11 mouse cellular contexts compared by ENCODE assay signal in genomic region chr6:108688344-108688743, GRCm38 (mm10). TPM values are rescaled to one million over a fixed set of nuclear protein-coding genes. Genes with fewer than 3 reads are reported as not detected.
DNase-seq lines count a peak whose midpoint lies in the region; ATAC-seq and TF ChIP-seq lines count a peak whose summit lies in the region.
"Had no signal": no experiment of that assay in that cellular context is flagged by ENCODE, and none has a peak within 500 bp of the region (broad histone marks: within the 10 kb centered on the region; RNA-seq: fewer than 3 reads in every experiment).

No protein-coding gene starts in this region.

- no peaks in the 10 kb centered on the region for H3K36me3 ChIP-seq in heart, postnatal 0 days (replicated peaks; ENCODE audit: control insufficient read depth, insufficient read depth, low read length)
- H3K36me3 ChIP-seq in megakaryocyte, embryonic 14.5 days (replicated peaks; ENCODE audit: low read length) = no peaks in the 10 kb centered on the region
- H3K36me3 ChIP-seq in hindbrain, embryonic 13.5 days = no peaks in the 10 kb centered on the region
- no peaks in the 10 kb centered on the region for H3K36me3 ChIP-seq in liver, embryonic 12.5 days
- H3K36me3 ChIP-seq: neural tube, embryonic 12.5 days had no signal

- no peak for TF ChIP-seq EP300 in heart, postnatal 0 days (IDR thresholded peaks at IDR 0.05; ENCODE audit: low read depth)

- H3K9me3 ChIP-seq in heart, postnatal 0 days (replicated peaks; ENCODE audit: control insufficient read depth, low read length) = no peaks in the 10 kb centered on the region
- H3K9me3 ChIP-seq in megakaryocyte, embryonic 14.5 days = no peaks in the 10 kb centered on the region
- H3K9me3 ChIP-seq in hindbrain, embryonic 13.5 days = no peaks in the 10 kb centered on the region
- H3K9me3 ChIP-seq in liver, embryonic 12.5 days (replicated peaks) = no peaks in the 10 kb centered on the region
- H3K9me3 ChIP-seq: neural tube, embryonic 12.5 days had no signal

- 57% methylated on average over 5 of the region's 5 CpGs for WGBS in heart, postnatal 0 days
- 75% methylated on average over 5 of the region's 5 CpGs for WGBS in hindbrain, embryonic 13.5 days
- WGBS in liver, embryonic 12.5 days (ENCODE audit: insufficient replicate concordance) = 45% methylated on average over 5 of the region's 5 CpGs

- no peak overlapping the region for H3K4me2 ChIP-seq in heart, postnatal 0 days (ENCODE audit: low read depth, low read length)
- H3K4me2 ChIP-seq in hindbrain, embryonic 13.5 days = no peak overlapping the region
- no peak overlapping the region for H3K4me2 ChIP-seq in liver, embryonic 12.5 days
- H3K4me2 ChIP-seq: neural tube, embryonic 12.5 days had no signal

- H3K4me3 ChIP-seq in heart, postnatal 0 days (ENCODE audit: low read depth, low read length) = no peak overlapping the region
- peak overlapping the region; percentile 64 for H3K4me3 ChIP-seq in megakaryocyte, embryonic 14.5 days (replicated peaks)
- H3K4me3 ChIP-seq in hindbrain, embryonic 13.5 days = no peak overlapping the region
- H3K4me3 ChIP-seq in liver, embryonic 12.5 days = no peak overlapping the region
- H3K4me3 ChIP-seq: neural tube, embryonic 12.5 days had no signal

- no peak overlapping the region for H3K9ac ChIP-seq in heart, postnatal 0 days (replicated peaks; ENCODE audit: low read depth, low read length)
- no peak overlapping the region for H3K9ac ChIP-seq in hindbrain, embryonic 13.5 days
- no peak overlapping the region for H3K9ac ChIP-seq in liver, embryonic 12.5 days
- H3K9ac ChIP-seq: neural tube, embryonic 12.5 days had no signal

- TF ChIP-seq CTCF in heart, postnatal 0 days (IDR thresholded peaks at IDR 0.05; ENCODE audit: low read depth) = no peak

- peaks cover 8% of the 10 kb centered on the region; the same call in 1 of the 2 replicates for H3K4me1 ChIP-seq in heart, postnatal 0 days (ENCODE audit: control insufficient read depth, insufficient read depth)
- peaks cover 70% of the 10 kb centered on the region for H3K4me1 ChIP-seq in megakaryocyte, embryonic 14.5 days
- H3K4me1 ChIP-seq in hindbrain, embryonic 13.5 days (replicated peaks) = no peaks in the 10 kb centered on the region
- peaks cover 5% of the 10 kb centered on the region for H3K4me1 ChIP-seq in liver, embryonic 12.5 days
- H3K4me1 ChIP-seq: neural tube, embryonic 12.5 days had no signal

- H3K27ac ChIP-seq in heart, postnatal 0 days (ENCODE audit: low read depth) = no peak overlapping the region
- no peak overlapping the region for H3K27ac ChIP-seq in hindbrain, embryonic 13.5 days
- H3K27ac ChIP-seq in liver, embryonic 12.5 days = no peak overlapping the region
- H3K27ac ChIP-seq: neural tube, embryonic 12.5 days had no signal

- peak; percentile 17; the same call in 1 of the 2 replicates for ATAC-seq in heart, postnatal 0 days (ENCODE audit: insufficient read depth, low read depth)
- no peak for ATAC-seq in hindbrain, embryonic 13.5 days (ENCODE audit: low FRiP score)
- ATAC-seq in liver, embryonic 12.5 days = no peak; the same call in 1 of the 2 replicates

- H3K27me3 ChIP-seq in heart, postnatal 0 days (ENCODE audit: control insufficient read depth, insufficient read depth, low read length) = no peaks in the 10 kb centered on the region
- H3K27me3 ChIP-seq in megakaryocyte, embryonic 14.5 days (replicated peaks) = no peaks in the 10 kb centered on the region
- H3K27me3 ChIP-seq in hindbrain, embryonic 13.5 days = no peaks in the 10 kb centered on the region
- no peaks in the 10 kb centered on the region for H3K27me3 ChIP-seq in liver, embryonic 12.5 days (replicated peaks)
- H3K27me3 ChIP-seq: neural tube, embryonic 12.5 days had no signal

- DNase-seq in heart, postnatal 0 days (ENCODE audit: low spot score) = no peak
- DNase-seq in heart, adult 9 months (ENCODE audit: low spot score in 2 of 2) = no peak
- peak; percentile 20 for DNase-seq in A20 (ENCODE audit: low read depth, low spot score)
- peak; percentile 85 for DNase-seq in R1 (ENCODE audit: low read depth, low spot score)
- no peak for DNase-seq in right cerebral cortex, adult 18-20 months
- DNase-seq: cerebellum, adult 8-10 months; heart, postnatal 14 days had no signal

RNA-seq across cellular contexts. Expression of gene Bhlhe40, which starts 27.9 kb away (rescaled TPM):
- total RNA-seq in heart, postnatal 0 days (2014; rRNA removed; ENCODE audit: low replicate concordance) = 11.8 and 17.0 TPM in 2 replicates
- 19.5 and 19.7 TPM in 2 replicates for polyA plus RNA-seq in heart, postnatal 0 days (2015; fragmentation: Nextera tagmentation; extraction: Ambion mirVana)
- polyA plus RNA-seq in megakaryocyte, embryonic 14.5 days (2012; ENCODE audit: insufficient read depth, low replicate concordance) = 12.0 and 24.0 TPM in 2 replicates
- 3.0 and 3.4 TPM in 2 replicates for polyA plus RNA-seq in hindbrain, embryonic 13.5 days (2015; fragmentation: Nextera tagmentation; extraction: Ambion mirVana)
- polyA plus RNA-seq in liver, embryonic 12.5 days (2016; fragmentation: Nextera tagmentation; extraction: Ambion mirVana) = 4.0 and 6.1 TPM in 2 replicates

Comparison
In these comparisons a context has a peak if more than half of its experiments do, and no peak if none do; other contexts are left out.
1. DNase-seq: peak in A20 (single experiment) and R1 (single experiment); none in heart, postnatal 0 days (single experiment), heart, adult 9 months (0 of 2) and right cerebral cortex, adult 18-20 months (single experiment).